Mouse (Mus musculus) liver, adult 2 months (tissue): ENCODE measurements around the gene Tmem262. TPM values are rescaled to one million over a fixed set of nuclear protein-coding genes. Genes with fewer than 3 reads are reported as not detected.

ENCODE experiments used
- DNase-seq: peaks from one replicate; pipeline ENCODE4 v3.0.0-alpha.2; 2011; ENCODE audit warnings: low read depth, low spot score; ENCODE audit errors: extremely low read depth
- H3K27ac ChIP-seq: fragments of 200-500 bp; replicated peaks from 2 replicates; pipeline ENCODE4 v1.5.1; 2012; ENCODE audit warnings: low read depth, mild to moderate bottlenecking, control low read depth, inconsistent platforms, low read length; ENCODE audit not compliant: insufficient read depth
- H3K27me3 ChIP-seq: fragments of 200-500 bp; 2 replicates; pipeline ENCODE4 v1.6.1; 2012; ENCODE audit warnings: mild to moderate bottlenecking, moderate library complexity, low read length, inconsistent platforms; ENCODE audit not compliant: control insufficient read depth, insufficient read depth
- H3K36me3 ChIP-seq: fragments of 200-500 bp; 2 replicates; pipeline ENCODE4 v1.6.1; 2012; ENCODE audit warnings: low read length, inconsistent platforms; ENCODE audit not compliant: control insufficient read depth, insufficient read depth
- H3K4me1 ChIP-seq: fragments of 200-500 bp; 2 replicates; pipeline ENCODE4 v1.6.1; 2011; ENCODE audit warnings: low read length; ENCODE audit not compliant: control insufficient read depth, insufficient read depth
- H3K4me3 ChIP-seq: fragments of 200-500 bp; 2 replicates; pipeline ENCODE4 v1.5.1; 2011; ENCODE audit warnings: low read depth, mild to moderate bottlenecking, control low read depth, low read length, moderate library complexity; ENCODE audit not compliant: insufficient read depth
- H3K79me2 ChIP-seq: fragments of 200-500 bp; 2 replicates; pipeline ENCODE4 v1.6.1; 2012; ENCODE audit warnings: inconsistent platforms, mild to moderate bottlenecking, low read length, moderate library complexity; ENCODE audit not compliant: control insufficient read depth, insufficient read depth
- H3K9ac ChIP-seq: fragments of 200-500 bp; 2 replicates; pipeline ENCODE4 v1.6.1; 2012; ENCODE audit warnings: low read depth, mild to moderate bottlenecking, control low read depth, inconsistent platforms, low read length
- CTCF ChIP-seq: fragments of 200-500 bp; IDR thresholded peaks from 2 replicates; pipeline ENCODE4 v1.5.1; 2011; ENCODE audit warnings: low read depth, low read length, control low read depth
- POLR2A ChIP-seq: fragments of 200-500 bp; IDR thresholded peaks from 2 replicates; pipeline ENCODE4 v1.6.1; 2011; ENCODE audit warnings: low read length, control low read depth; ENCODE audit not compliant: insufficient read depth; ENCODE audit errors: extremely low read depth
- WGBS: fragments of 180-500 bp; shearing (Covaris S2); methylation state at CpG from one replicate; pipeline ENCODE4 v1.1.7; 2018; 5-methylcytosine and 5-hydroxymethylcytosine counted together
- polyA plus RNA-seq: library from polyadenylated mRNA; depleted of rRNA; stranded (reverse); fragments of >200 nt; gene quantifications from 2 replicates; pipeline ENCODE4 v1.2.3, GENCODE M21; 2012
- total RNA-seq: library from RNA; depleted of rRNA; stranded (reverse); fragments of >200 nt; gene quantifications from 2 replicates; pipeline ENCODE4 v1.2.3, GENCODE M21; 2014

Gene Tmem262
- total and polyA plus RNA-seq, 2 experiments = not detected

- peak; percentile 89 for DNase-seq
- peaks cover 16% of the 10 kb centered on the region for H3K4me1 ChIP-seq
- H3K27ac ChIP-seq = peak within 1 kb of the TSS; percentile 71
- H3K27me3 ChIP-seq = no peaks in the 10 kb centered on the region
- no peaks in the 10 kb centered on the region; the same call in 1 of the 2 replicates for H3K36me3 ChIP-seq
- TF ChIP-seq POLR2A (peak; percentile 67; the same call in 1 of the 2 replicates), CTCF (no peak)
- H3K9ac ChIP-seq = peak within 1 kb of the TSS; percentile 85
- H3K79me2 ChIP-seq = peaks cover 5% of the 10 kb centered on the region; the same call in 1 of the 2 replicates
- H3K4me3 ChIP-seq = peak within 1 kb of the TSS; percentile 74
- WGBS = 11% methylated on average over 33 of the region's 33 CpGs
Measured at GRCm38 (mm10) chr19:6067724-6068415, 12.0 kb upstream of the Tmem262 start, which contains the start of gene Tm7sf2. Tm7sf2 (minus strand) TSS chr19:6068373.

- TF ChIP-seq POLR2A (no peak), CTCF (no peak)
- DNase-seq = no peak
- no peak overlapping the region for H3K9ac ChIP-seq
- H3K27me3 ChIP-seq = no peaks in the 10 kb centered on the region
- WGBS = 90% methylated on average over 4 of the region's 4 CpGs
- no peak overlapping the region for H3K27ac ChIP-seq
- H3K79me2 ChIP-seq = peaks cover 5% of the 10 kb centered on the region; the same call in 1 of the 2 replicates
- peaks cover 12% of the 10 kb centered on the region for H3K4me1 ChIP-seq
- H3K36me3 ChIP-seq = no peaks in the 10 kb centered on the region; the same call in 1 of the 2 replicates
- no peak overlapping the region for H3K4me3 ChIP-seq
Measured at GRCm38 (mm10) chr19:6068951-6069350, 10.9 kb upstream of the Tmem262 start.

- no peaks in the 10 kb centered on the region; the same call in 1 of the 2 replicates for H3K36me3 ChIP-seq
- peaks cover 12% of the 10 kb centered on the region for H3K4me1 ChIP-seq
- no peaks in the 10 kb centered on the region for H3K27me3 ChIP-seq
- no peak overlapping the region for H3K9ac ChIP-seq
- 94% methylated on average over 10 of the region's 10 CpGs for WGBS
- DNase-seq = no peak
- H3K4me3 ChIP-seq = no peak overlapping the region
- H3K79me2 ChIP-seq = peaks cover 5% of the 10 kb centered on the region; the same call in 1 of the 2 replicates
- TF ChIP-seq CTCF (no peak), POLR2A (no peak)
- no peak overlapping the region for H3K27ac ChIP-seq
Measured at GRCm38 (mm10) chr19:6069851-6070250, 10.0 kb upstream of the Tmem262 start.

GRCm38 (mm10) chr19:6070571-6071250 is 9.1 kb upstream of the Tmem262 start:
- H3K36me3 ChIP-seq = no peaks in the 10 kb centered on the region; the same call in 1 of the 2 replicates
- DNase-seq = no peak
- 93% methylated on average over 31 of the region's 31 CpGs for WGBS
- TF ChIP-seq POLR2A (no peak), CTCF (no peak)
- peaks cover 5% of the 10 kb centered on the region; the same call in 1 of the 2 replicates for H3K79me2 ChIP-seq
- H3K27ac ChIP-seq = no peak overlapping the region
- H3K9ac ChIP-seq = no peak overlapping the region
- H3K4me1 ChIP-seq = peaks cover 12% of the 10 kb centered on the region
- no peaks in the 10 kb centered on the region for H3K27me3 ChIP-seq
- H3K4me3 ChIP-seq = no peak overlapping the region

GRCm38 (mm10) chr19:6071261-6071660 is 8.6 kb upstream of the Tmem262 start:
- Histone ChIP-seq H3K9ac (no peak overlapping the region), H3K27me3 (no peaks in the 10 kb centered on the region), H3K36me3 (no peaks in the 10 kb centered on the region; the same call in 1 of the 2 replicates), H3K4me1 (peaks cover 10% of the 10 kb centered on the region), H3K79me2 (peaks cover 7% of the 10 kb centered on the region; the same call in 1 of the 2 replicates), H3K27ac (no peak overlapping the region), H3K4me3 (no peak overlapping the region)
- TF ChIP-seq POLR2A = no peak
- no peak for TF ChIP-seq CTCF
- 96% methylated on average over 19 of the region's 19 CpGs for WGBS
- no peak for DNase-seq
